Mouse (Mus musculus) olfactory bulb, adult 2 months (tissue): ENCODE results near the gene Gm10778.

Experiments
- CTCF ChIP-seq: fragments of 200-500 bp; IDR thresholded peaks from 2 replicates; pipeline ENCODE4 v1.5.1; 2012; ENCODE audit warnings: low read depth, mild to moderate bottlenecking, low read length, moderate library complexity; ENCODE audit not compliant: insufficient read depth
- POLR2A ChIP-seq: fragments of 200-500 bp; IDR thresholded peaks from 2 replicates; pipeline ENCODE4 v1.6.1; 2012; ENCODE audit warnings: mild to moderate bottlenecking, low read depth, low read length, moderate library complexity; ENCODE audit not compliant: insufficient read depth

DNA sequence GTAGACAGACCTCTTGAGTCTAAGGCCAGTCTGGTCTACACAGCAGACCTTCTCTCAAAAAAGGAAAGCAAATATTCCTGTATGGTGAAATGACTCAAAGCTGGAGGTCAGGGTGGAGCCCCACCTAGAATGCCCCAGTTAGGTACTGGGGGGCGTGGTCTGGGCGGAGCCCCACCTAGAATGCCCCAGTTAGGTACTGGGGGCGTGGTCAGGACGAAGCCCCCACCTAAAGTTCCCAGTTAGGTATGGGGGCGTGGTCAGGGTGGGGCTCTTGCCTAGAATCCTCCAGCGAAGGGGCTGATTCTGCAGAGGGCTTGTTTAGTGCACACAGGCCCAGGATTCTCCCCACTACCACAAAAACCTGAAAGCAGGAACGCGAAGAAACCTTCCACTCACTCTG lies 25.4 kb upstream of the Gm10778 start:
- no peak for TF ChIP-seq CTCF
- TF ChIP-seq POLR2A = no peak
